Mouse (Mus musculus): ENCODE results near the gene Amhr2. TPM values are rescaled to one million over a fixed set of nuclear protein-coding genes. Genes with fewer than 3 reads are reported as not detected.

Gene Amhr2
- polyA plus RNA-seq, 1 experiment: 1.4 TPM

GRCm38 (mm10) chr15:102485853-102486252 is 40.7 kb downstream of the Amhr2 start:
- TF ChIP-seq CTCF (IDR thresholded peaks at IDR 0.05; ENCODE audit: extremely low read depth, insufficient read depth, low read length): no peak
- TF ChIP-seq POLR2A (IDR thresholded peaks at IDR 0.05; ENCODE audit: extremely low read depth, insufficient read depth, low read length): no peak
- H3K27ac ChIP-seq (ENCODE audit: insufficient read depth, low read length): no peak overlapping the region
- H3K4me3 ChIP-seq (ENCODE audit: insufficient read depth, low read length): no peak overlapping the region
- no peaks in the 10 kb centered on the region for H3K4me1 ChIP-seq (ENCODE audit: control insufficient read depth, insufficient read depth, low read length)

GRCm38 (mm10) chr15:102487664-102488063 is 42.5 kb downstream of the Amhr2 start:
- TF ChIP-seq CTCF (IDR thresholded peaks at IDR 0.05; ENCODE audit: extremely low read depth, insufficient read depth, low read length) (no peak), POLR2A (IDR thresholded peaks at IDR 0.05; ENCODE audit: extremely low read depth, insufficient read depth, low read length) (no peak)
- no peak overlapping the region for H3K27ac ChIP-seq (ENCODE audit: insufficient read depth, low read length)

GRCm38 (mm10) chr15:102498322-102498721 is 53.2 kb downstream of the Amhr2 start:
- no peak overlapping the region for H3K27ac ChIP-seq (ENCODE audit: insufficient read depth, low read length)
- no peak for TF ChIP-seq POLR2A (IDR thresholded peaks at IDR 0.05; ENCODE audit: extremely low read depth, insufficient read depth, low read length)
- TF ChIP-seq CTCF (IDR thresholded peaks at IDR 0.05; ENCODE audit: extremely low read depth, insufficient read depth, low read length): no peak

More at GRCm38 (mm10) chr15:102487664-102488063, 42.5 kb downstream of the Amhr2 start:
- Histone ChIP-seq H3K4me1 (ENCODE audit: control insufficient read depth, insufficient read depth, low read length) (no peaks in the 10 kb centered on the region; the same call in 1 of the 2 replicates), H3K4me3 (ENCODE audit: insufficient read depth, low read length) (no peak overlapping the region)

GRCm38 (mm10) chr15:102499370-102499769 is 54.2 kb downstream of the Amhr2 start:
- no peak overlapping the region for H3K27ac ChIP-seq (ENCODE audit: insufficient read depth, low read length)
- TF ChIP-seq POLR2A (IDR thresholded peaks at IDR 0.05; ENCODE audit: extremely low read depth, insufficient read depth, low read length) (0 out of 2 replicates have a peak, but pooled peaks have one; percentile 23), CTCF (IDR thresholded peaks at IDR 0.05; ENCODE audit: extremely low read depth, insufficient read depth, low read length) (no peak)
- H3K4me3 ChIP-seq (ENCODE audit: insufficient read depth, low read length): no peak overlapping the region
- H3K4me1 ChIP-seq (ENCODE audit: control insufficient read depth, insufficient read depth, low read length): peaks cover 1% of the 10 kb centered on the region; the same call in 1 of the 2 replicates

More at GRCm38 (mm10) chr15:102498322-102498721, 53.2 kb downstream of the Amhr2 start:
- peaks cover 1% of the 10 kb centered on the region; the same call in 1 of the 2 replicates for H3K4me1 ChIP-seq (ENCODE audit: control insufficient read depth, insufficient read depth, low read length)
- H3K4me3 ChIP-seq (ENCODE audit: insufficient read depth, low read length): no peak overlapping the region

GRCm38 (mm10) chr15:102499851-102500250 is 54.7 kb downstream of the Amhr2 start:
- Histone ChIP-seq H3K4me3 (ENCODE audit: insufficient read depth, low read length) (no peak overlapping the region), H3K27ac (ENCODE audit: insufficient read depth, low read length) (no peak overlapping the region), H3K4me1 (ENCODE audit: control insufficient read depth, insufficient read depth, low read length) (peaks cover 1% of the 10 kb centered on the region; the same call in 1 of the 2 replicates)
- TF ChIP-seq POLR2A (IDR thresholded peaks at IDR 0.05; ENCODE audit: extremely low read depth, insufficient read depth, low read length) (no peak), CTCF (IDR thresholded peaks at IDR 0.05; ENCODE audit: extremely low read depth, insufficient read depth, low read length) (no peak)

GRCm38 (mm10) chr15:102500479-102500878 is 55.3 kb downstream of the Amhr2 start:
- Histone ChIP-seq H3K27ac (ENCODE audit: insufficient read depth, low read length) (no peak overlapping the region), H3K4me3 (ENCODE audit: insufficient read depth, low read length) (no peak overlapping the region), H3K4me1 (ENCODE audit: control insufficient read depth, insufficient read depth, low read length) (peaks cover 1% of the 10 kb centered on the region; the same call in 1 of the 2 replicates)
- no peak for TF ChIP-seq POLR2A (IDR thresholded peaks at IDR 0.05; ENCODE audit: extremely low read depth, insufficient read depth, low read length)
- no peak for TF ChIP-seq CTCF (IDR thresholded peaks at IDR 0.05; ENCODE audit: extremely low read depth, insufficient read depth, low read length)

- TF ChIP-seq POLR2A (IDR thresholded peaks at IDR 0.05; ENCODE audit: extremely low read depth, insufficient read depth, low read length) (no peak; the same call in 1 of the 2 replicates), CTCF (IDR thresholded peaks at IDR 0.05; ENCODE audit: extremely low read depth, insufficient read depth, low read length) (no peak)
- H3K27ac ChIP-seq (ENCODE audit: insufficient read depth, low read length): no peak overlapping the region
- no peak overlapping the region for H3K4me3 ChIP-seq (ENCODE audit: insufficient read depth, low read length)
- H3K4me1 ChIP-seq (ENCODE audit: control insufficient read depth, insufficient read depth, low read length): peaks cover 1% of the 10 kb centered on the region; the same call in 1 of the 2 replicates
These were observed 56.1 kb downstream of the Amhr2 start for GRCm38 (mm10) chr15:102501084-102501814.

- H3K4me3 ChIP-seq (ENCODE audit: insufficient read depth, low read length): no peak overlapping the region
- 0 out of 2 replicates have a peak, but pooled peaks cover 1% of the 10 kb centered on the region for H3K4me1 ChIP-seq (ENCODE audit: control insufficient read depth, insufficient read depth, low read length)
- no peak for TF ChIP-seq CTCF (IDR thresholded peaks at IDR 0.05; ENCODE audit: extremely low read depth, insufficient read depth, low read length)
- no peak for TF ChIP-seq POLR2A (IDR thresholded peaks at IDR 0.05; ENCODE audit: extremely low read depth, insufficient read depth, low read length)
- no peak overlapping the region for H3K27ac ChIP-seq (ENCODE audit: insufficient read depth, low read length)
These were observed 57.2 kb downstream of the Amhr2 start for GRCm38 (mm10) chr15:102502254-102502840.

GRCm38 (mm10) chr15:102503447-102503846 is 58.3 kb downstream of the Amhr2 start, which contains the start of gene Gm10337:
Gene Gm10337 (plus strand): TSS chr15:102503722.
- Histone ChIP-seq H3K27ac (ENCODE audit: insufficient read depth, low read length) (no peak within 1 kb of the TSS), H3K4me1 (ENCODE audit: control insufficient read depth, insufficient read depth, low read length) (peaks cover 2% of the 10 kb centered on the region; the same call in 1 of the 2 replicates), H3K4me3 (ENCODE audit: insufficient read depth, low read length) (no peak within 1 kb of the TSS)
- no peak for TF ChIP-seq CTCF (IDR thresholded peaks at IDR 0.05; ENCODE audit: extremely low read depth, insufficient read depth, low read length)
- no peak for TF ChIP-seq POLR2A (IDR thresholded peaks at IDR 0.05; ENCODE audit: extremely low read depth, insufficient read depth, low read length)

Other genes starting within 250 kb of the Amhr2 start
- gene Zfp740, start 242.1 kb upstream of the Amhr2 start, polyA plus RNA-seq (2012; rRNA removed): 51.3 and 57.6 TPM in 2 replicates
- gene Csad, start 240.6 kb upstream of the Amhr2 start, polyA plus RNA-seq (2012; rRNA removed): 34.6 and 39.7 TPM in 2 replicates
- gene Itgb7, start 213.4 kb upstream of the Amhr2 start, polyA plus RNA-seq (2012; rRNA removed): 0.86 and 1.5 TPM in 2 replicates
- gene Rarg, start 187.8 kb upstream of the Amhr2 start, polyA plus RNA-seq (2012; rRNA removed): 11.3 and 12.3 TPM in 2 replicates
- gene Gm9918, start 174.8 kb upstream of the Amhr2 start, polyA plus RNA-seq (2012; rRNA removed): 0.04 and 0.15 TPM in 2 replicates
- gene Mfsd5, start 165.9 kb upstream of the Amhr2 start, polyA plus RNA-seq (2012; rRNA removed): 54.0 and 55.5 TPM in 2 replicates
- 0.52 and 1.6 TPM in 2 replicates for gene Espl1, start 149.1 kb upstream of the Amhr2 start, polyA plus RNA-seq (2012; rRNA removed)
- gene Pfdn5, start 119.3 kb upstream of the Amhr2 start, polyA plus RNA-seq (2012; rRNA removed): 466 and 495 TPM in 2 replicates
- 87.0 and 92.7 TPM in 2 replicates for gene Myg1, start 113.7 kb upstream of the Amhr2 start, polyA plus RNA-seq (2012; rRNA removed)
- gene Aaas, start 94.6 kb upstream of the Amhr2 start, polyA plus RNA-seq (2012; rRNA removed): 20.2 and 23.2 TPM in 2 replicates
- 1.6 and 2.3 TPM in 2 replicates for gene Sp7, start 78.2 kb upstream of the Amhr2 start, polyA plus RNA-seq (2012; rRNA removed)
- gene Sp1, start 39.2 kb upstream of the Amhr2 start, polyA plus RNA-seq (2012; rRNA removed): 10.3 and 10.5 TPM in 2 replicates
- gene Prr13, start 13.7 kb downstream of the Amhr2 start, polyA plus RNA-seq (2012; rRNA removed): 85.6 and 90.3 TPM in 2 replicates
- gene Pcbp2, start 25.2 kb downstream of the Amhr2 start, polyA plus RNA-seq (2012; rRNA removed): 415 and 432 TPM in 2 replicates
- gene Gm10337, start 58.4 kb downstream of the Amhr2 start, polyA plus RNA-seq (2012; rRNA removed): not detected in 2 replicates
- 98.9 and 105 TPM in 2 replicates for gene Map3k12, start 71.7 kb downstream of the Amhr2 start, polyA plus RNA-seq (2012; rRNA removed)
- 62.7 and 74.0 TPM in 2 replicates for gene Tarbp2, start 72.8 kb downstream of the Amhr2 start, polyA plus RNA-seq (2012; rRNA removed)
- gene Npff, start 79.6 kb downstream of the Amhr2 start, polyA plus RNA-seq (2012; rRNA removed): 5.8 and 6.1 TPM in 2 replicates
- not detected in 2 replicates for gene Gm28047, start 179.7 kb downstream of the Amhr2 start, polyA plus RNA-seq (2012; rRNA removed)
- gene Atf7, start 180.1 kb downstream of the Amhr2 start, polyA plus RNA-seq (2012; rRNA removed): 50.2 and 50.7 TPM in 2 replicates
- 293 and 296 TPM in 2 replicates for gene Atp5g2, start 227.0 kb downstream of the Amhr2 start, polyA plus RNA-seq (2012; rRNA removed)

Measured in cortical plate, adult 2 months (tissue).